Mouse (Mus musculus): ENCODE data around the gene Il27.

- TF ChIP-seq POLR2A (IDR thresholded peaks at IDR 0.05; ENCODE audit: low read depth, low read length) = no peak
- no peak for TF ChIP-seq CTCF (IDR thresholded peaks at IDR 0.05; ENCODE audit: extremely low read depth, insufficient read length, insufficient replicate concordance, low read depth, low read length)
Observed at GRCm38 (mm10) chr7:126628111-126628510, 33.4 kb upstream of the Il27 start.

Data from small intestine, adult 2 months (tissue).